In the genomic region with DNA sequence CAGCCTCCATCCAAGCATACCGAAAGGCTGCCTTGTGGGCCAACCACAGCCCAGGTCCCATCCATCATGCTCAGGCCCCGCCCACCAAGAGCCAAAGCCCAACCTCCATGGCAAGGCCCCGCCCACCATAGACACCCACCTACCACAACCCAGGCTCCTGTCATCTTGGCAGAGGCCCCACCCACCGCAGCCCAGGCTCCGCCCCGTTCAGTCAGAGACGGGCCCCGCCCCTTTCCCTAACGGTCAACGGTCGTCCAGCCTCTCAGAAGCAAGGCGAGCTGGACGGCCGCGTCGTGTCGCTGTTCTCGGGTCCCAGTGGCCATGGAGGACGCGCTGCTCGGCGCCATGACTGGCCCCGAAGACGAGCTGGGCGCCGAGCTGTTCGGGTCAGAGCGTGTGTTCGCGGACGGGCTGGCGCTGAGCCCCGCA, we compare ENCODE assay signal across 8 mouse cellular contexts. TPM values are rescaled to one million over a fixed set of nuclear protein-coding genes. Genes with fewer than 3 reads are reported as not detected.
DNase-seq lines count a peak whose midpoint lies in the region; ATAC-seq and TF ChIP-seq lines count a peak whose summit lies in the region.

Gene Tesmin, plus strand, starts transcription at position 229 of the 429 bp plus-strand sequence.

- peak; percentile 74 for DNase-seq in c-Kit-positive CD71-positive TER-119-positive erythroid progenitor cells, embryonic 14.5 days (ENCODE audit: low spot score)
- DNase-seq in heart, postnatal 0 days (ENCODE audit: low spot score): peak; percentile 77
- DNase-seq in kidney, postnatal 36 days: peak; percentile 91 to 97
- DNase-seq in liver, embryonic 14.5 days (ENCODE audit: low read depth in 3 of 3, low spot score in 3 of 3): peak; percentile 61 to 68 (median 67)
- DNase-seq in neural tube, embryonic 11.5 days (ENCODE audit: low spot score): peak; percentile 85

- peak; percentile 85 for ATAC-seq in forebrain, embryonic 13.5 days
- ATAC-seq in heart, postnatal 0 days (ENCODE audit: insufficient read depth, low read depth): peak; percentile 84
- peak; percentile 83 for ATAC-seq in liver, embryonic 14.5 days (ENCODE audit: insufficient read depth)
- ATAC-seq in neural tube, embryonic 11.5 days (ENCODE audit: insufficient read depth, low FRiP score, low TSS enrichment): peak; percentile 83
- peak; percentile 73 for ATAC-seq in stomach, embryonic 15.5 days (ENCODE audit: insufficient read depth, low FRiP score, low read depth)

- WGBS in forebrain, embryonic 13.5 days: under 1% methylated on average over 31 of the region's 33 CpGs
- 4% methylated on average over 32 of the region's 33 CpGs for WGBS in heart, postnatal 0 days
- under 1% methylated on average over 33 of the region's 33 CpGs for WGBS in liver, embryonic 14.5 days (ENCODE audit: insufficient replicate concordance)
- 3% methylated on average over 26 of the region's 33 CpGs for WGBS in neural tube, embryonic 11.5 days
- 2% methylated on average over 33 of the region's 33 CpGs for WGBS in stomach, embryonic 15.5 days

- peaks cover 3% of the 10 kb centered on the region for H3K9me3 ChIP-seq in ES-Bruce4 (replicated peaks; ENCODE audit: control insufficient read depth, insufficient read depth, low read length, poor library complexity, severe bottlenecking)
- 0 out of 2 replicates have a peak, but pooled peaks cover 4% of the 10 kb centered on the region for H3K9me3 ChIP-seq in forebrain, embryonic 13.5 days (replicated peaks)
- no peaks in the 10 kb centered on the region for H3K9me3 ChIP-seq in heart, postnatal 0 days (replicated peaks; ENCODE audit: control insufficient read depth, low read length)
- peaks cover 2% of the 10 kb centered on the region; the same call in 1 of the 2 replicates for H3K9me3 ChIP-seq in liver, embryonic 14.5 days (ENCODE audit: control insufficient read depth, low read length)
- H3K9me3 ChIP-seq in neural tube, embryonic 11.5 days (ENCODE audit: control insufficient read depth, low read length): no peaks in the 10 kb centered on the region
- H3K9me3 ChIP-seq in stomach, embryonic 15.5 days: no peaks in the 10 kb centered on the region

- no peaks in the 10 kb centered on the region for H3K27me3 ChIP-seq in ES-Bruce4 (ENCODE audit: control insufficient read depth, insufficient read depth, low read length, poor library complexity, severe bottlenecking)
- no peaks in the 10 kb centered on the region for H3K27me3 ChIP-seq in forebrain, embryonic 13.5 days
- no peaks in the 10 kb centered on the region for H3K27me3 ChIP-seq in heart, postnatal 0 days (ENCODE audit: control insufficient read depth, insufficient read depth, low read length)
- H3K27me3 ChIP-seq in liver, embryonic 14.5 days (ENCODE audit: control insufficient read depth, insufficient read depth, low read length): no peaks in the 10 kb centered on the region
- H3K27me3 ChIP-seq in neural tube, embryonic 11.5 days (ENCODE audit: control insufficient read depth, insufficient read depth, low read length): no peaks in the 10 kb centered on the region
- H3K27me3 ChIP-seq in stomach, embryonic 15.5 days (replicated peaks): no peaks in the 10 kb centered on the region

- peak within 1 kb of the TSS; percentile 76 for H3K4me2 ChIP-seq in forebrain, embryonic 13.5 days
- H3K4me2 ChIP-seq in heart, postnatal 0 days (ENCODE audit: low read depth, low read length): peak within 1 kb of the TSS; percentile 88
- H3K4me2 ChIP-seq in liver, embryonic 14.5 days (ENCODE audit: low read depth): peak within 1 kb of the TSS; percentile 73
- H3K4me2 ChIP-seq in neural tube, embryonic 11.5 days (ENCODE audit: low read depth): peak within 1 kb of the TSS; percentile 67
- peak within 1 kb of the TSS; percentile 89 for H3K4me2 ChIP-seq in stomach, embryonic 15.5 days

- TF ChIP-seq POLR2A in ES-Bruce4 (IDR thresholded peaks at IDR 0.05; ENCODE audit: insufficient read depth, low read length): no peak

- H3K9ac ChIP-seq in ES-Bruce4 (ENCODE audit: low read depth, poor library complexity, severe bottlenecking): peak within 1 kb of the TSS; percentile 62
- H3K9ac ChIP-seq in forebrain, embryonic 13.5 days: peak within 1 kb of the TSS; percentile 54
- H3K9ac ChIP-seq in heart, postnatal 0 days (replicated peaks; ENCODE audit: low read depth, low read length): no peak within 1 kb of the TSS; the same call in 1 of the 2 replicates
- H3K9ac ChIP-seq in liver, embryonic 14.5 days (replicated peaks): peak within 1 kb of the TSS; percentile 36
- H3K9ac ChIP-seq in neural tube, embryonic 11.5 days (ENCODE audit: low read length): peak within 1 kb of the TSS; percentile 47
- peak within 1 kb of the TSS; percentile 4; the same call in 1 of the 2 replicates for H3K9ac ChIP-seq in stomach, embryonic 15.5 days

- peaks cover 5% of the 10 kb centered on the region for H3K36me3 ChIP-seq in ES-Bruce4 (ENCODE audit: control insufficient read depth, insufficient read depth, low read length, poor library complexity, severe bottlenecking)
- peaks cover 6% of the 10 kb centered on the region; the same call in 1 of the 2 replicates for H3K36me3 ChIP-seq in forebrain, embryonic 13.5 days (ENCODE audit: poor library complexity, severe bottlenecking)
- H3K36me3 ChIP-seq in heart, postnatal 0 days (replicated peaks; ENCODE audit: control insufficient read depth, insufficient read depth, low read length): peaks cover 28% of the 10 kb centered on the region
- no peaks in the 10 kb centered on the region for H3K36me3 ChIP-seq in liver, embryonic 14.5 days (replicated peaks; ENCODE audit: control insufficient read depth, insufficient read depth, low read depth)
- H3K36me3 ChIP-seq in neural tube, embryonic 11.5 days (ENCODE audit: control insufficient read depth, insufficient read depth, low read length): no peaks in the 10 kb centered on the region
- peaks cover 8% of the 10 kb centered on the region; the same call in 1 of the 2 replicates for H3K36me3 ChIP-seq in stomach, embryonic 15.5 days

- peak within 1 kb of the TSS; percentile 65 for H3K4me3 ChIP-seq in ES-Bruce4 (ENCODE audit: low read depth, low read length)
- H3K4me3 ChIP-seq in forebrain, embryonic 13.5 days: peak within 1 kb of the TSS; percentile 43
- peak within 1 kb of the TSS; percentile 51 for H3K4me3 ChIP-seq in heart, postnatal 0 days (ENCODE audit: low read depth, low read length)
- peak within 1 kb of the TSS; percentile 31 to 53 for H3K4me3 ChIP-seq in liver, embryonic 14.5 days (ENCODE audit: insufficient read depth in 1 of 2, low read depth in 2 of 2, low read length in 2 of 2)
- H3K4me3 ChIP-seq in neural tube, embryonic 11.5 days (ENCODE audit: low read depth, low read length): peak within 1 kb of the TSS; percentile 29
- peak within 1 kb of the TSS; percentile 46 for H3K4me3 ChIP-seq in stomach, embryonic 15.5 days (replicated peaks)

- no peak within 1 kb of the TSS for H3K27ac ChIP-seq in ES-Bruce4 (ENCODE audit: insufficient read depth, low read length)
- H3K27ac ChIP-seq in forebrain, embryonic 13.5 days: no peak within 1 kb of the TSS
- peak within 1 kb of the TSS; percentile 63 for H3K27ac ChIP-seq in heart, postnatal 0 days (ENCODE audit: low read depth)
- no peak within 1 kb of the TSS for H3K27ac ChIP-seq in liver, embryonic 14.5 days
- H3K27ac ChIP-seq in neural tube, embryonic 11.5 days (ENCODE audit: low read depth, low read length): no peak within 1 kb of the TSS
- 0 out of 2 replicates have a peak within 1 kb of the TSS, but pooled peaks have one; percentile 9 for H3K27ac ChIP-seq in stomach, embryonic 15.5 days

- TF ChIP-seq CTCF in ES-Bruce4 (IDR thresholded peaks at IDR 0.05; ENCODE audit: low read depth, low read length): peak; percentile 49
- TF ChIP-seq CTCF in heart, postnatal 0 days (IDR thresholded peaks at IDR 0.05; ENCODE audit: low read depth): peak; percentile 55
- peak; percentile 65 for TF ChIP-seq CTCF in liver, embryonic 14.5 days (IDR thresholded peaks at IDR 0.05; ENCODE audit: low read depth)

- H3K4me1 ChIP-seq in ES-Bruce4 (ENCODE audit: control insufficient read depth, insufficient read depth, low read length): no peaks in the 10 kb centered on the region
- no peaks in the 10 kb centered on the region for H3K4me1 ChIP-seq in forebrain, embryonic 13.5 days
- peaks cover 8% of the 10 kb centered on the region; the same call in 1 of the 2 replicates for H3K4me1 ChIP-seq in heart, postnatal 0 days (ENCODE audit: control insufficient read depth, insufficient read depth)
- H3K4me1 ChIP-seq in liver, embryonic 14.5 days (replicated peaks; ENCODE audit: control insufficient read depth in 2 of 2, insufficient read depth in 2 of 2, low read length in 1 of 2): peaks cover 9 to 15% of the 10 kb centered on the region in 2 experiments
- no peaks in the 10 kb centered on the region for H3K4me1 ChIP-seq in neural tube, embryonic 11.5 days (ENCODE audit: control insufficient read depth, insufficient read depth, low read length)
- peaks cover 5% of the 10 kb centered on the region; the same call in 1 of the 2 replicates for H3K4me1 ChIP-seq in stomach, embryonic 15.5 days

- TF ChIP-seq EP300 in ES-Bruce4 (IDR thresholded peaks at IDR 0.05; ENCODE audit: insufficient read depth, low read depth, low read length): no peak
- TF ChIP-seq EP300 in heart, postnatal 0 days (IDR thresholded peaks at IDR 0.05; ENCODE audit: low read depth): no peak
- no peak for TF ChIP-seq EP300 in liver, embryonic 14.5 days (IDR thresholded peaks at IDR 0.05; ENCODE audit: low read depth)

RNA-seq across cellular contexts. Expression of gene Tesmin, which starts in this region (rescaled TPM):
- polyA plus RNA-seq in ES-Bruce4 (2011; ENCODE audit: insufficient read depth, insufficient read length, low read depth, missing spikeins): 2.0 and 2.7 TPM in 2 replicates
- 0.21 and 0.30 TPM in 2 replicates for polyA plus RNA-seq in forebrain, embryonic 13.5 days (2015; fragmentation: Nextera tagmentation; extraction: Ambion mirVana)
- total RNA-seq in heart, postnatal 0 days (2014; rRNA removed; ENCODE audit: low replicate concordance): 1.2 and 2.9 TPM in 2 replicates
- polyA plus RNA-seq in heart, postnatal 0 days (2015; fragmentation: Nextera tagmentation; extraction: Ambion mirVana): 1.1 and 1.3 TPM in 2 replicates
- polyA plus RNA-seq in liver, embryonic 14.5 days (2012; rRNA removed): 0.17 and 0.25 TPM in 2 replicates
- polyA plus RNA-seq in liver, embryonic 14.5 days (2014; fragmentation: Nextera tagmentation; extraction: Ambion mirVana): 0.30 TPM in 2 replicates
- 0.13 TPM in 1 of 2 replicates, not detected in the other for polyA plus RNA-seq in neural tube, embryonic 11.5 days (2014; fragmentation: Nextera tagmentation; extraction: Ambion mirVana)
- 0.39 and 0.49 TPM in 2 replicates for polyA plus RNA-seq in stomach, embryonic 15.5 days (2015; fragmentation: Nextera tagmentation; extraction: Ambion mirVana)

Comparison
In these comparisons a context has a peak if more than half of its experiments do, and no peak if none do; other contexts are left out.
1. Peak in ATAC-seq, H3K4me3 ChIP-seq, H3K9ac ChIP-seq and H3K4me2 ChIP-seq in forebrain, embryonic 13.5 days; RNA of the gene not detected or under 1 TPM.
2. Peak in DNase-seq, ATAC-seq, H3K4me3 ChIP-seq, H3K9ac ChIP-seq and H3K4me2 ChIP-seq in liver, embryonic 14.5 days; RNA of the gene not detected or under 1 TPM.
3. Peak in DNase-seq, ATAC-seq, H3K4me3 ChIP-seq, H3K9ac ChIP-seq and H3K4me2 ChIP-seq in neural tube, embryonic 11.5 days; RNA of the gene not detected or under 1 TPM.
4. Peak in ATAC-seq, H3K4me3 ChIP-seq, H3K27ac ChIP-seq, H3K9ac ChIP-seq and H3K4me2 ChIP-seq in stomach, embryonic 15.5 days; RNA of the gene not detected or under 1 TPM.